Mouse (Mus musculus) heart, embryonic 15.5 days (tissue): ENCODE results near the gene Rad9a. TPM values are rescaled to one million over a fixed set of nuclear protein-coding genes. Genes with fewer than 3 reads are reported as not detected.

Source experiments
- ATAC-seq: fragments of 200-750 bp; cut with Nextera tagmentation; replicated peaks from 2 replicates; pipeline ENCODE4 v1.8.0; 2017; ENCODE audit warnings: low read depth, moderate TSS enrichment; ENCODE audit not compliant: insufficient number of reproducible peaks, insufficient read depth, low FRiP score
- H3K27ac ChIP-seq: fragments of 300-500 bp; sonication (generic); 2 replicates; pipeline ENCODE4 v1.5.1; 2015; ENCODE audit warnings: mild to moderate bottlenecking, inconsistent platforms
- H3K27me3 ChIP-seq: fragments of 300-500 bp; sonication (generic); 2 replicates; pipeline ENCODE4 v1.6.1; 2015; ENCODE audit warnings: inconsistent platforms
- H3K36me3 ChIP-seq: fragments of 300-500 bp; sonication (generic); 2 replicates; pipeline ENCODE4 v1.6.1; 2015; ENCODE audit warnings: mild to moderate bottlenecking, inconsistent platforms
- H3K4me1 ChIP-seq: fragments of 300-500 bp; sonication (generic); replicated peaks from 2 replicates; pipeline ENCODE4 v1.6.1; 2015; ENCODE audit warnings: inconsistent platforms
- H3K4me2 ChIP-seq: fragments of 300-500 bp; sonication (generic); 2 replicates; pipeline ENCODE4 v1.6.1; 2015; ENCODE audit warnings: inconsistent platforms, mild to moderate bottlenecking, moderate library complexity
- H3K4me3 ChIP-seq: fragments of 300-500 bp; sonication (generic); 2 replicates; pipeline ENCODE4 v1.5.1; 2015; ENCODE audit warnings: mild to moderate bottlenecking, inconsistent platforms
- H3K9ac ChIP-seq: fragments of 300-500 bp; sonication (generic); 2 replicates; pipeline ENCODE4 v1.6.1; 2015; ENCODE audit warnings: mild to moderate bottlenecking, inconsistent platforms
- H3K9me3 ChIP-seq: fragments of 300-500 bp; sonication (generic); replicated peaks from 2 replicates; pipeline ENCODE4 v1.6.1; 2016; ENCODE audit warnings: inconsistent platforms
- WGBS: fragments of 180-500 bp; shearing (Covaris S2); methylation state at CpG from one replicate; pipeline ENCODE4 v1.1.7; 2015; ENCODE audit warnings: mixed read lengths; 5-methylcytosine and 5-hydroxymethylcytosine counted together
- polyA plus RNA-seq: library from polyadenylated mRNA; unstranded; fragments of >200 nt; fragmentation: Nextera tagmentation; extraction: Ambion mirVana; gene quantifications from 2 replicates; pipeline ENCODE4 v1.2.1, GENCODE M21; 2015

Gene Rad9a
- polyA plus RNA-seq, 1 experiment from 2014 or later, result 17.3 TPM

- peak; percentile 28; the same call in 1 of the 2 replicates for ATAC-seq
- 34% methylated on average over 13 of the region's 13 CpGs for WGBS
Observed at GRCm38 (mm10) chr19:4171393-4172290, 29.8 kb downstream of the Rad9a start.

DNA sequence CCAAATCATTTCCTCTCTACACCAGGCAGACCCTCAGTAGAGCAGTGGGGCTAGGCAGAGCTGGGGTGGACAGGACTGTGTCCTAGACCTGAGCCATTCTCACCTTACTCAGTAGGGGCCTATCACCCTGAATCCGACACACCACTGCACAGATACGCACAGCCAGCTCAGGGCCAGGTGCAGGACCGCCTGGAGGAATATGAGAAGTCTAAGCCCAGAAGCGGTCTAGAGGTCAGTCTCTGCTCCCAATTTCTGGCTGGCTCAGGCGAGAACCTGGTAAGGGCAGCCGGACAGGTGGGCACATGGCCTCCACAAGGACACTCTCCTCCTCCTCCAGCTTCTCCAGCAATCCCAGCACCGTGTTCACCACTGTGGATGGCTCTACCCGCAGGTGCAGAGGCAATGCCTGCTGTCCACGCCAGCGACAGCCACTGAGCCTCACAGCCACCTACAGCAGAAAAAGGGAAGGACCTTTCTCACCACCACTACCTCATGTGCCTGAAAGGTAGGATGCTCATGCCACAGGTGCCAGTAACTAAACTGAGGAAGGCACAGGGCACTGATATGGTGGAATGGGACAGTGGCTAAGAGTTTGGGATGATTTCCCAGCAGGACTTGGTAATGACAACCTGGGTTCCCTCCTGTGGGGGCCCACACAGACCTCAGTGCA, 30.6 kb downstream of the Rad9a start:
- no peaks in the 10 kb centered on the region for H3K9me3 ChIP-seq
- H3K9ac ChIP-seq, result peak overlapping the region; percentile 23; the same call in 1 of the 2 replicates
- ATAC-seq, result no peak
- WGBS, result 91% methylated on average over 10 of the region's 10 CpGs
- H3K4me2 ChIP-seq, result peak overlapping the region; percentile 44
- no peaks in the 10 kb centered on the region for H3K36me3 ChIP-seq
- H3K4me3 ChIP-seq, result peak overlapping the region; percentile 6; the same call in 1 of the 2 replicates
- H3K4me1 ChIP-seq, result peaks cover 71% of the 10 kb centered on the region
- peak overlapping the region; percentile 92 for H3K27ac ChIP-seq
- H3K27me3 ChIP-seq, result no peaks in the 10 kb centered on the region

More at GRCm38 (mm10) chr19:4171393-4172290, 29.8 kb downstream of the Rad9a start:
- peak overlapping the region; percentile 92 for H3K27ac ChIP-seq
- H3K4me3 ChIP-seq, result peak overlapping the region; percentile 6; the same call in 1 of the 2 replicates
- peak overlapping the region; percentile 44 for H3K4me2 ChIP-seq
- H3K4me1 ChIP-seq, result peaks cover 66% of the 10 kb centered on the region
- H3K36me3 ChIP-seq, result no peaks in the 10 kb centered on the region
- no peaks in the 10 kb centered on the region for H3K9me3 ChIP-seq
- no peaks in the 10 kb centered on the region for H3K27me3 ChIP-seq
- peak overlapping the region; percentile 23; the same call in 1 of the 2 replicates for H3K9ac ChIP-seq

GRCm38 (mm10) chr19:4169810-4170209, 31.7 kb downstream of the Rad9a start:
- peak; percentile 19 for ATAC-seq

GRCm38 (mm10) chr19:4169378-4169784, 32.1 kb downstream of the Rad9a start:
- ATAC-seq, result peak; percentile 92
- no peaks in the 10 kb centered on the region for H3K9me3 ChIP-seq
- no peaks in the 10 kb centered on the region for H3K36me3 ChIP-seq
- H3K27me3 ChIP-seq, result no peaks in the 10 kb centered on the region
- peak overlapping the region; percentile 92 for H3K4me2 ChIP-seq
- peak overlapping the region; percentile 96 for H3K27ac ChIP-seq
- H3K4me3 ChIP-seq, result peak overlapping the region; percentile 54
- under 1% methylated on average over 43 of the region's 43 CpGs for WGBS
- peak overlapping the region; percentile 84 for H3K9ac ChIP-seq
- peaks cover 58% of the 10 kb centered on the region for H3K4me1 ChIP-seq

More at GRCm38 (mm10) chr19:4169810-4170209, 31.7 kb downstream of the Rad9a start:
- Histone ChIP-seq H3K4me1 (peaks cover 61% of the 10 kb centered on the region), H3K36me3 (no peaks in the 10 kb centered on the region), H3K9me3 (no peaks in the 10 kb centered on the region), H3K4me3 (peak overlapping the region; percentile 54), H3K9ac (peak overlapping the region; percentile 84), H3K27ac (peak overlapping the region; percentile 96), H3K27me3 (no peaks in the 10 kb centered on the region), H3K4me2 (peak overlapping the region; percentile 92)
- 6% methylated on average over 27 of the region's 27 CpGs for WGBS

DNA sequence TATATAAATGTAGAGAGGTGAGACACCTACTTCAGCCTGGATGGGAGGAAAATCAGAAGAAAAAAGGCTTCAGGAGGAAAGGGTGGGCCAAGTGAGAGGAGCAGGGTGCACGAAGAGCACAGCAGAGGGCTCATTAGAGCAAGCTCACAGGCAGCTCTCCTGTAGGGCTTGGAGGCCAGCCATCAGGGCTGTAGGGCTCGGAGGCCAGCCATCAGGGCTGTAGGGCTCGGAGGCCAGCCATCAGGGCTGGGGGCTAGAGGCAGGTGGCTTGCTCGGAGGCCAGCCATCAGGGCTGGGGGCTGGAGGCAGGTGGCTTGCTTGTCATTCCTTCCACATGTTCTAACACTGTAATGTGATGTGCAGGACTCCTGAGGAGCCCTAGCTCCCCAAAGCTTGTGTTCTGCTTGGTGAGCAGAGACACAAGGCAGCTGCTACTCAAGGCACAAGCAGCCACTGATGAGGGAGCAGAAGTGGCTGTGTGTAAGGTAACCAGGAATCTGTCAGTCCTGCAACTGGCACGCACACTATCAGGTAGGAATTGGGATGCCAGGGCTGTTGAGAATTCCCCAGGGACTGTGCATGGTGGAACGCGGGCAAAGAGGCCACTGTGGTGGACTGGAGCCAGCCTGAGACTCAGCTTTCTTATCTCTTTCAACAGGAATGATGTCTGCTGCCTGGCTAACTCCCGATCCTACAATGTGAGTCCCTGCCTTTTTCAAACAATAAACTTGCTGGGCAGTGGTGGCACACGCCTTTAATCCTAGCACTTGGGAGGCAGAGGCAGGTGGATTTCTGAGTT, 34.6 kb downstream of the Rad9a start:
- H3K9me3 ChIP-seq, result no peaks in the 10 kb centered on the region
- WGBS, result 45% methylated on average over 9 of the region's 9 CpGs
- H3K36me3 ChIP-seq, result peaks cover under 1% of the 10 kb centered on the region; the same call in 1 of the 2 replicates
- no peaks in the 10 kb centered on the region for H3K27me3 ChIP-seq
- H3K4me3 ChIP-seq, result no peak overlapping the region
- H3K27ac ChIP-seq, result peak overlapping the region; percentile 87
- H3K9ac ChIP-seq, result no peak overlapping the region
- peaks cover 56% of the 10 kb centered on the region for H3K4me1 ChIP-seq
- no peak for ATAC-seq
- peak overlapping the region; percentile 26; the same call in 1 of the 2 replicates for H3K4me2 ChIP-seq

DNA sequence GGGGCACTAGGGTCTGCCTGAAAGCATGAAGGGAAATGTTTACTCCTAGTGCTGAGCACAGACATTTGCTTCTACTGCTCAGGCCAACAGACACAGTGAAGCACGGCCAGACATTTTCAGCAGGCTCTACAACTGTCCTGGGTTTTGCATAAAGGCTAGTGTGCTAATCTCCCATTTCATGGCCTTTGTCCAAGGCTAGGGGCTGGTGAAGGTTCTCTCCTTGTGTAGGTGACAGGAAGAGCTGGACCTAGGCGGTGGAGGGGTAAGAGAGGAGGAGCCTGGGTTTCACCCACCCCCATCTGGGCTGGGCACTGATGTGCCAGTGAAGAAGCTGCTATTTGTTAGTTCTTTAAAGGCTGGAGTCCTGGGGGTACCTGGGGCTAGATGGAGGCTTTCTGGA, 36.7 kb downstream of the Rad9a start:
- Histone ChIP-seq H3K9ac (no peak overlapping the region), H3K27me3 (no peaks in the 10 kb centered on the region), H3K4me2 (no peak overlapping the region), H3K27ac (no peak overlapping the region), H3K9me3 (no peaks in the 10 kb centered on the region), H3K4me1 (peaks cover 35% of the 10 kb centered on the region), H3K4me3 (no peak overlapping the region), H3K36me3 (peaks cover 14% of the 10 kb centered on the region)
- WGBS, result 68% methylated on average over 2 of the region's 2 CpGs
- no peak for ATAC-seq

- WGBS, result 77% methylated on average over 3 of the region's 3 CpGs
- H3K36me3 ChIP-seq, result peaks cover 20% of the 10 kb centered on the region
- H3K27me3 ChIP-seq, result no peaks in the 10 kb centered on the region
- no peaks in the 10 kb centered on the region for H3K9me3 ChIP-seq
- no peak overlapping the region for H3K27ac ChIP-seq
- no peak for ATAC-seq
- H3K4me1 ChIP-seq, result peaks cover 32% of the 10 kb centered on the region
- H3K4me2 ChIP-seq, result no peak overlapping the region
- no peak overlapping the region for H3K9ac ChIP-seq
- H3K4me3 ChIP-seq, result no peak overlapping the region
Observed at GRCm38 (mm10) chr19:4164100-4164499, 37.4 kb downstream of the Rad9a start.

DNA sequence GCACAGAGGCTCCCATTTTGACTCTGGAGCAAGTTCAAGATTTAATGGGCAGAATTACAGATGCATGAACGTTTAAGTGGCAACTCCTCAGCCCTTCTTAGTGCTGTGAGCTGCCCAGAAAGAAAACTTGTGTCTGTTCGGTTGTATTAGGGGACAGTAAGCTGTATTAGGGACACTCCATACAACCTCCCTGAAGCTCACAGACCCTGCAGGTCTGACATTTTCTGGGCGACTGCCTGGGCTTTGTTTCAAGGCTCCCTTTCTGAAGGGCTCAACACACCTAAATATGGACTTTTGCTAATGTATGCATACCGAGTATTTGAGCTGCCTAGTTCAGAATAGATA, 37.9 kb downstream of the Rad9a start:
- ATAC-seq, result no peak
- Histone ChIP-seq H3K4me1 (peaks cover 32% of the 10 kb centered on the region), H3K27ac (peak overlapping the region; percentile 27), H3K27me3 (no peaks in the 10 kb centered on the region), H3K9ac (peak overlapping the region; percentile 83; the same call in 1 of the 2 replicates), H3K4me3 (peak overlapping the region; percentile 75), H3K9me3 (no peaks in the 10 kb centered on the region), H3K36me3 (peaks cover 26% of the 10 kb centered on the region), H3K4me2 (peak overlapping the region; percentile 90)
- WGBS, result 35% methylated on average over 4 of the region's 4 CpGs

- Histone ChIP-seq H3K4me1 (peaks cover 32% of the 10 kb centered on the region), H3K27ac (peak within 1 kb of the TSS; percentile 27), H3K4me2 (peak within 1 kb of the TSS; percentile 90), H3K36me3 (peaks cover 32% of the 10 kb centered on the region), H3K9me3 (no peaks in the 10 kb centered on the region), H3K27me3 (no peaks in the 10 kb centered on the region), H3K4me3 (peak within 1 kb of the TSS; percentile 75), H3K9ac (peak within 1 kb of the TSS; percentile 83)
- 7% methylated on average over 42 of the region's 42 CpGs for WGBS
- peak; percentile 78 for ATAC-seq
Observed at GRCm38 (mm10) chr19:4162646-4163542, 38.6 kb downstream of the Rad9a start, which contains the start of gene Rps6kb2. Rps6kb2 (minus strand) TSS chr19:4163354.

- Histone ChIP-seq H3K36me3 (peaks cover 48% of the 10 kb centered on the region), H3K4me2 (no peak overlapping the region), H3K27me3 (no peaks in the 10 kb centered on the region), H3K9me3 (no peaks in the 10 kb centered on the region), H3K9ac (no peak overlapping the region), H3K4me1 (peaks cover 15% of the 10 kb centered on the region), H3K4me3 (no peak overlapping the region), H3K27ac (no peak overlapping the region)
- ATAC-seq, result no peak
- WGBS, result 95% methylated on average over 8 of the region's 8 CpGs
Observed at GRCm38 (mm10) chr19:4159049-4159448, 42.4 kb downstream of the Rad9a start.
